ENCODE assay signal across 9 mouse cellular contexts in genomic region chr6:5410697-5411391, GRCm38 (mm10). TPM values are rescaled to one million over a fixed set of nuclear protein-coding genes. Genes with fewer than 3 reads are reported as not detected.
DNase-seq lines count a peak whose midpoint lies in the region; ATAC-seq and TF ChIP-seq lines count a peak whose summit lies in the region.
"Had no signal": no experiment of that assay in that cellular context is flagged by ENCODE, and none has a peak within 500 bp of the region (broad histone marks: within the 10 kb centered on the region; RNA-seq: fewer than 3 reads in every experiment).

No protein-coding gene starts in this region.

- WGBS in liver, embryonic 13.5 days (ENCODE audit: insufficient replicate concordance): 40% methylated on average over 6 of the region's 6 CpGs
- 55% methylated on average over 6 of the region's 6 CpGs for WGBS in neural tube, embryonic 13.5 days

- no peaks in the 10 kb centered on the region for H3K27me3 ChIP-seq in liver, embryonic 13.5 days
- no peaks in the 10 kb centered on the region for H3K27me3 ChIP-seq in neural tube, embryonic 13.5 days
- H3K27me3 ChIP-seq in testis, adult 2 months (ENCODE audit: control insufficient read depth, insufficient read depth, low read length): no peaks in the 10 kb centered on the region
- H3K27me3 ChIP-seq: embryonic facial prominence, embryonic 13.5 days had no signal

- H3K9me3 ChIP-seq in liver, embryonic 13.5 days (replicated peaks): no peaks in the 10 kb centered on the region
- no peaks in the 10 kb centered on the region for H3K9me3 ChIP-seq in neural tube, embryonic 13.5 days
- H3K9me3 ChIP-seq: embryonic facial prominence, embryonic 13.5 days had no signal

- no peak overlapping the region for H3K27ac ChIP-seq in liver, embryonic 13.5 days
- no peak overlapping the region for H3K27ac ChIP-seq in neural tube, embryonic 13.5 days (replicated peaks)
- no peak overlapping the region for H3K27ac ChIP-seq in testis, adult 2 months (ENCODE audit: control insufficient read depth, insufficient read depth, low read depth, low read length)
- H3K27ac ChIP-seq: embryonic facial prominence, embryonic 13.5 days had no signal

- DNase-seq in urinary bladder, adult 18-20 months (ENCODE audit: low spot score in 2 of 2): peak; percentile 51 to 54
- no peak for DNase-seq in urinary bladder, adult 2 months (ENCODE audit: low spot score)
- DNase-seq in embryo, embryonic 10 days (ENCODE audit: low spot score): peak; percentile 89
- DNase-seq in kidney, adult 8-10 months: peak; percentile 68 to 84
- peak; percentile 17 for DNase-seq in liver, embryonic 13.5 days

- no peak overlapping the region for H3K9ac ChIP-seq in liver, embryonic 13.5 days
- H3K9ac ChIP-seq in neural tube, embryonic 13.5 days: no peak overlapping the region
- H3K9ac ChIP-seq: embryonic facial prominence, embryonic 13.5 days had no signal

- no peak overlapping the region for H3K4me3 ChIP-seq in liver, embryonic 13.5 days (replicated peaks)
- H3K4me3 ChIP-seq in neural tube, embryonic 13.5 days: no peak overlapping the region
- no peak overlapping the region for H3K4me3 ChIP-seq in testis, adult 2 months (ENCODE audit: control insufficient read depth, low read depth, low read length)
- H3K4me3 ChIP-seq: embryonic facial prominence, embryonic 13.5 days had no signal

- peak; percentile 94 for ATAC-seq in granulocyte monocyte progenitor cell, adult 5-6 weeks (replicated peaks; ENCODE audit: poor library complexity, severe bottlenecking)
- peak; percentile 64; the same call in 1 of the 2 replicates for ATAC-seq in liver, embryonic 13.5 days (ENCODE audit: low read depth)
- ATAC-seq in neural tube, embryonic 13.5 days (ENCODE audit: low read depth): 0 out of 2 replicates have a peak, but pooled peaks have one; percentile 30

- no peak overlapping the region for H3K4me2 ChIP-seq in liver, embryonic 13.5 days
- no peak overlapping the region for H3K4me2 ChIP-seq in neural tube, embryonic 13.5 days
- H3K4me2 ChIP-seq: embryonic facial prominence, embryonic 13.5 days had no signal

- TF ChIP-seq CTCF in testis, adult 2 months (IDR thresholded peaks at IDR 0.05; ENCODE audit: control insufficient read depth, insufficient read depth, insufficient replicate concordance, low read depth, low read length): peak; percentile 23; the same call in 1 of the 2 replicates

- TF ChIP-seq POLR2A in testis, adult 2 months (IDR thresholded peaks at IDR 0.05; ENCODE audit: control insufficient read depth, low read depth, low read length): no peak

- H3K36me3 ChIP-seq in liver, embryonic 13.5 days: no peaks in the 10 kb centered on the region
- H3K36me3 ChIP-seq in neural tube, embryonic 13.5 days: no peaks in the 10 kb centered on the region
- H3K36me3 ChIP-seq in testis, adult 2 months (ENCODE audit: control insufficient read depth, insufficient read depth, low read length): no peaks in the 10 kb centered on the region
- H3K36me3 ChIP-seq: embryonic facial prominence, embryonic 13.5 days had no signal

- H3K4me1 ChIP-seq in liver, embryonic 13.5 days (replicated peaks): 0 out of 2 replicates have a peak, but pooled peaks cover 3% of the 10 kb centered on the region
- H3K4me1 ChIP-seq in neural tube, embryonic 13.5 days (replicated peaks): peaks cover 16% of the 10 kb centered on the region
- H3K4me1 ChIP-seq in testis, adult 2 months (ENCODE audit: control insufficient read depth, insufficient read depth, low read length): no peaks in the 10 kb centered on the region

RNA-seq across cellular contexts. Expression of gene Asb4, which starts 27.7 kb away (rescaled TPM):
- 1.5 and 1.6 TPM in 2 replicates for polyA plus RNA-seq in urinary bladder, adult 2 months (2012; rRNA removed)
- not detected in 2 replicates for total RNA-seq in granulocyte monocyte progenitor cell, adult 5-6 weeks (2014; fragmentation: Nextera tagmentation)
- total RNA-seq in granulocyte monocyte progenitor cell, adult 5-6 weeks (2017): not detected in 2 replicates
- 12.3 and 15.4 TPM in 2 replicates for polyA plus RNA-seq in liver, embryonic 13.5 days (2015; fragmentation: Nextera tagmentation; extraction: Ambion mirVana)
- polyA plus RNA-seq in neural tube, embryonic 13.5 days (2015; fragmentation: Nextera tagmentation; extraction: Ambion mirVana): 10.4 and 13.8 TPM in 2 replicates
- polyA plus RNA-seq in testis, adult 2 months (2012; rRNA removed): 25.4 and 36.5 TPM in 2 replicates

Comparison
In these comparisons a context has a peak if more than half of its experiments do, and no peak if none do; other contexts are left out.
1. ATAC-seq: peak in every context shown above with its lines; median percentile 94 in granulocyte monocyte progenitor cell, adult 5-6 weeks; 64 in liver, embryonic 13.5 days; 30 in neural tube, embryonic 13.5 days.